Mouse (Mus musculus) layer of hippocampus, postnatal 14 days (tissue): ENCODE measurements around the gene Tbxa2r. TPM values are rescaled to one million over a fixed set of nuclear protein-coding genes. Genes with fewer than 3 reads are reported as not detected.

Source experiments
- DNase-seq, 2 experiments: peaks; one replicate each; pipeline ENCODE4 v3.0.0; 2021 to 2022; ENCODE audit warnings: low spot score in 2 of 2, mixed read lengths in 1 of 2
- total RNA-seq, 2 experiments: library from RNA; stranded (reverse); gene quantifications; 2 replicates each; pipeline ENCODE4 v1.2.3; 2021

Gene Tbxa2r
- total RNA-seq, 2 experiments from 2014 or later = 1.8 to 2.2 TPM

- no peak for DNase-seq
Observed at GRCm38 (mm10) chr10:81319741-81320549, 8.6 kb upstream of the Tbxa2r start.

GRCm38 (mm10) chr10:81320550-81321347 lies 7.8 kb upstream of the Tbxa2r start, which contains the start of gene Cactin:
Gene Cactin, plus strand, starts transcription at chr10:81321103.
- peak; percentile 99 to 100 for DNase-seq

- no peak for DNase-seq
Observed at GRCm38 (mm10) chr10:81321436-81321835, 7.1 kb upstream of the Tbxa2r start.

- DNase-seq = no peak
Observed at GRCm38 (mm10) chr10:81322444-81322843, 6.1 kb upstream of the Tbxa2r start.

GRCm38 (mm10) chr10:81323141-81323775 lies 5.3 kb upstream of the Tbxa2r start:
- DNase-seq = no peak

- no peak for DNase-seq
Observed at GRCm38 (mm10) chr10:81323791-81324530, 4.6 kb upstream of the Tbxa2r start.

- no peak for DNase-seq
Observed at GRCm38 (mm10) chr10:81325176-81325575, 3.4 kb upstream of the Tbxa2r start.

GRCm38 (mm10) chr10:81325781-81326180 lies 2.8 kb upstream of the Tbxa2r start:
- DNase-seq = no peak

GRCm38 (mm10) chr10:81326858-81327257 lies 1.7 kb upstream of the Tbxa2r start:
- no peak for DNase-seq

- DNase-seq = no peak
Observed at GRCm38 (mm10) chr10:81327959-81328358, 572 bp upstream of the Tbxa2r start.

GRCm38 (mm10) chr10:81329194-81329975 lies 854 bp downstream of the Tbxa2r start:
- DNase-seq = no peak

- no peak for DNase-seq
Observed at GRCm38 (mm10) chr10:81330007-81330406, 1.5 kb downstream of the Tbxa2r start.

GRCm38 (mm10) chr10:81332277-81332676 lies 3.7 kb downstream of the Tbxa2r start:
- DNase-seq = no peak

GRCm38 (mm10) chr10:81334324-81334723 lies 5.8 kb downstream of the Tbxa2r start:
- no peak for DNase-seq

- no peak for DNase-seq
Observed at GRCm38 (mm10) chr10:81335393-81336340, 7.1 kb downstream of the Tbxa2r start.

- DNase-seq = no peak
Observed at GRCm38 (mm10) chr10:81336558-81336957, 8.0 kb downstream of the Tbxa2r start.

GRCm38 (mm10) chr10:81340551-81341332 lies 12.2 kb downstream of the Tbxa2r start:
- no peak for DNase-seq

- no peak for DNase-seq
Observed at GRCm38 (mm10) chr10:81341333-81341949, 12.9 kb downstream of the Tbxa2r start.
